Mouse (Mus musculus) erythroblast, adult 5-6 weeks (primary cell): ENCODE measurements around the gene Cyp2j8. TPM values are rescaled to one million over a fixed set of nuclear protein-coding genes. Genes with fewer than 3 reads are reported as not detected.
"Not testable (repeated sequence)": the region's sequence is repeated elsewhere in the genome, so short reads cannot be mapped to it uniquely, and the experiment has no call there.

Experiments
- ATAC-seq: replicated peaks from 2 replicates; pipeline ENCODE4 v1.8.0; 2016; ENCODE audit warnings: moderate number of reproducible peaks, mild to moderate bottlenecking, moderate TSS enrichment, inconsistent platforms; ENCODE audit not compliant: poor library complexity, low FRiP score, severe bottlenecking
- total RNA-seq, 2 experiments: library from RNA; stranded (forward) in 1 of 2; stranded (reverse) in 1 of 2; fragments of 150-400 nt in 1 of 2; fragments of 200-764, 138-1000 nt in 1 of 2; gene quantifications; 2 replicates each; pipeline versions ENCODE4 v1.2.3 to v1.2.4; 2015 to 2017; ENCODE audit warnings: low replicate concordance in 2 of 2

The Cyp2j8 gene
- not detected in 2 replicates for total RNA-seq (2015; ENCODE audit: low replicate concordance)
- total RNA-seq (2017; ENCODE audit: low replicate concordance) = not detected in 2 replicates

- ATAC-seq = no peak
Observed at GRCm38 (mm10) chr4:96507286-96507685, at the start of gene Cyp2j8. Cyp2j8 (minus strand) TSS chr4:96507386.

GRCm38 (mm10) chr4:96553133-96553819 is 46.1 kb upstream of the Cyp2j8 start, which contains the start of gene Cyp2j6:
Cyp2j6 (minus strand) TSS chr4:96553661.
- no peak for ATAC-seq

GRCm38 (mm10) chr4:96551619-96552018 is 44.4 kb upstream of the Cyp2j8 start:
- ATAC-seq = no peak

GRCm38 (mm10) chr4:96545976-96546375 is 38.8 kb upstream of the Cyp2j8 start:
- ATAC-seq = no peak

GRCm38 (mm10) chr4:96525772-96526171 is 18.6 kb upstream of the Cyp2j8 start:
- ATAC-seq = no peak

- ATAC-seq = no peak
Observed at GRCm38 (mm10) chr4:96522256-96522655, 15.1 kb upstream of the Cyp2j8 start.

- no peak for ATAC-seq
Observed at GRCm38 (mm10) chr4:96510083-96510482, 2.9 kb upstream of the Cyp2j8 start.

- not testable (repeated sequence) for ATAC-seq
Observed at GRCm38 (mm10) chr4:96463311-96464060, 43.7 kb downstream of the Cyp2j8 start.

Other genes starting within 250 kb of the Cyp2j8 start
- not detected in 2 replicates for gene Cyp2j11, start 158.7 kb downstream of the Cyp2j8 start, total RNA-seq (2015; ENCODE audit: low replicate concordance)
- gene Cyp2j11, start 158.7 kb downstream of the Cyp2j8 start, total RNA-seq (2017; ENCODE audit: low replicate concordance) = 0.28 TPM in 1 of 2 replicates, not detected in the other
- gene Cyp2j6, start 46.3 kb upstream of the Cyp2j8 start, total RNA-seq (2015; ENCODE audit: low replicate concordance) = 1.5 TPM in 1 of 2 replicates, not detected in the other
- 0.09 TPM in 1 of 2 replicates, not detected in the other for gene Cyp2j6, start 46.3 kb upstream of the Cyp2j8 start, total RNA-seq (2017; ENCODE audit: low replicate concordance)
- gene Cyp2j9, start 84.2 kb upstream of the Cyp2j8 start, total RNA-seq (2015; ENCODE audit: low replicate concordance) = not detected in 2 replicates
- gene Cyp2j9, start 84.2 kb upstream of the Cyp2j8 start, total RNA-seq (2017; ENCODE audit: low replicate concordance) = 0.42 and 0.51 TPM in 2 replicates
- gene Cyp2j5, start 156.8 kb upstream of the Cyp2j8 start, total RNA-seq (2015; ENCODE audit: low replicate concordance) = not detected in 2 replicates
- not detected in 2 replicates for gene Cyp2j5, start 156.8 kb upstream of the Cyp2j8 start, total RNA-seq (2017; ENCODE audit: low replicate concordance)